Mouse (Mus musculus) urinary bladder, postnatal 10 days (tissue): Measurements from ENCODE around the gene Asic4.

Experiments
- DNase-seq: peaks from one replicate; pipeline ENCODE4 v3.0.0; 2022; ENCODE audit warnings: low spot score

Gene Asic4

DNA sequence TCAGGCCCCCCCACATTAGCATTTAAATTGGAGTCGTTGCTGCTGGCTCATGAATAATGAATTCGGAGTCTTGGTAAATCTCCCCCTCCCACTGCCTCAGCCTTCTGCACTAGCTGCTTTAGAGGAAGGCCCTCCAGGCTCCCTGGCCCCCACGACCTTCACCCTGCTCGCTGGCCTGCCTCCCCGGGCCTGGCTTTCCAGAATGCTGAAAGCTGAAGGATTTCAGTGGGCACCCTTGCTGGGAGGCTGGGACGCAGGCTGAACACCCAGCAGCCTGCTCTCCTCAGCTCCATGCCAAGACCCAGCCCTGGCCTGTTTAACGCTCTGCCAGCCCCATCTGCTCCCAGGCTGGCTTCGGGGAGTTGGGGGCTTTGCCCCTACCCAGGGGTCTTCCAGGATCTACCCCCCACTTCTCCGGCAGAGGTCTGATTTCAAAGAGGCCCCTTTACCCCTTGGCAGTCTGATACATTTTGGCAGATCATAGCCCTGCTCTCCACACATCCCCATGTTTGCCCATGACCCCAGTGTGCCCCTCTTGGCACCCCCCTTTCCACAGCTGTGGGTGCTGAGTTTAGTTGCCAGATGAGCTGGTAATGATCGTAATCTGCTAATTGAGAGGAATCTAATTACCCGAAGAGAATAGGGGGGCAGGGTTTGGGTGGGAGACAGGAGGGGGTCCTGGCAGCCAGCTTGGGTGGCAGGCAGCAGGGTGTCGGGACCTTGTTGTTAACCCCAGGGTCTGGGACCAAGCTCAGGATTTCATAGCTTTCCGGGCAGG lies 6.8 kb upstream of the Asic4 start:
- DNase-seq, result no peak

GRCm38 (mm10) chr1:75444208-75444607 lies 6.0 kb upstream of the Asic4 start:
- no peak for DNase-seq

DNA sequence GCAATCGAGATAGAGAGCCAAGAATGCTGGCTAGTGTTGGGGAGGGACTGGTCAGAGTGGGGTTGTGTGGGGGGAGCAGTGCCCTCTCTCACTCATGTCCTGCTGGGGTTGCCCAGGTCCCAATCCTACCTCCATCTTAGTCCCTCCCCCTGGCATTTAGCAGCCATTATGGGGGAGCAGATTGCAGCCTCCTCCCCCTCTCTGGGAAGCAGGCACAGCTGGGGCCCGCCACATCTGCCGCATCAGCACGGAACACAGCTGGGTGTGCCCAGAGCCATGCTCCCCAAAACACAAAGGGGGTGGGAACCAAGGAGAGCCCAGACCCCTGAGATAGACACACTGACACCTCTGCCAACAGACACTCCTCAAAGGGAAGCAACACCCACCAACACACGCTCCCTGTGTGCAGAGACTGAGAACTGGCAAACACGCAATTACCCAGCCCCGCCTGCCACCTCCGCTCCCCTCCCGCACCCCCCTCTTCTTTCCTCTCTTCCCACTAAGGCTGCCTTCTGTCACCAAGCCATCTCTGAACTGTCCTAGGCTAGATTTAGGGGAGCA lies 5.0 kb upstream of the Asic4 start:
- no peak for DNase-seq

DNA sequence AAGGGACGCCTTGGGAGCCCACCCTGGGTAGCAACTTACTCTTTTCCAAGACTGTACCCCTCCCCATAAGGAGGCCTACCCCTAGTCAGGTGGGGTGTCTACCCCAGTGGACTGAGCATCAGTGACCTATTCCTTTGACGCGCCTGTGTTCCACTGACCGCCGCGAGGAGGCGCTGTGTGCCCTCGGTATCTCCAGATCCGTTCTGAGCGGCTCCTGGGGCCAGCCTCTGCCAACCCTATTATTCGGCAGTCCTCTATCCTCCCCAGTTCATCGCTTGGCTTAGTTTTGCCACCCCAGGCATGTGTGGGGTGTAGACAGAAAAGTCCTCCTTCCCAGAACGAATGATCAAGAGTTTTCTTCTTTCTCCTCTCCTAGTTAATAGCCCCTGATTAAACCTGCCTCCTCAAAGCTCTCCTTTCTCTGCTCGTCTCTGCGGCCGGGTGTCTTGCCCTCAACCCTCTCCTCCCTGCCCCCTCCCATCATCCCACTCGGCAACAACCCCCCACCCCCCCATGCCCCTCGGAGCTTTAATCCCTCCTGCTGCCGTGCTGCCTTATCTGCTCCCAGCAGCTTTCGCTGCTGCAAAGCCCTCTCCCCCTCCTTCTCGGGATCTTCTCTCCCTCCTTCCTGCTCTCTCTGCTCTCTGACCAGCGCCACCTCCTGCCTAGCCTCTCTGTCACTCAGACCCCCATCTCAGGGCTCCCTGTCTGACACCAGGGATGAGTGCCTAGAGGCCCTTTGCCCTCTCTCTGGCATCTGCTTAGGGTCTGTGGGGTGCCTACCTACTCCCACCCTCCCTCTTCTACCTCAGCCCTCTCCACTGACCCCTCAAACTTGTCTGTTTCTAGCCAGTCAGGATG lies 4.3 kb upstream of the Asic4 start:
- peak; percentile 57 for DNase-seq

GRCm38 (mm10) chr1:75446656-75447055 lies 3.6 kb upstream of the Asic4 start:
- DNase-seq, result no peak

GRCm38 (mm10) chr1:75447265-75448051 lies 2.8 kb upstream of the Asic4 start:
- DNase-seq, result no peak

DNA sequence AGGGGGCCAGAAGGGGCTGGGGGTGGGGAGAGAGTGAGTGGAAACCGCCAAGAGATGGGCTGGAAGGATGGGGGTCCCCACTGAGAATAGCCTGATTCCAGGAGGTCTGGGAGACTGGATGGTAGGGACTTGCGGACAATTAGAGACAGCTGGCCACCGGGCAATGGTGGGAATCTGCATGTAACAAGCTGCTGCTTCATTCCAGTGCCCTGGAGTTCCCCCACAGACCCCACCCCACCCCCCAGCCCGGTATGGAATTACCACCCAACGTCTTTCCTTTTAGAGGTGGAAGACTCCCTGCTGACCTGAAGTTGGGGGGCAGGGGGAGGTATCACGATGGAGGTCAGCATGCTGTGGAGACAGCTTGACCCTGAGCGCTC lies 2.2 kb upstream of the Asic4 start:
- no peak for DNase-seq

DNA sequence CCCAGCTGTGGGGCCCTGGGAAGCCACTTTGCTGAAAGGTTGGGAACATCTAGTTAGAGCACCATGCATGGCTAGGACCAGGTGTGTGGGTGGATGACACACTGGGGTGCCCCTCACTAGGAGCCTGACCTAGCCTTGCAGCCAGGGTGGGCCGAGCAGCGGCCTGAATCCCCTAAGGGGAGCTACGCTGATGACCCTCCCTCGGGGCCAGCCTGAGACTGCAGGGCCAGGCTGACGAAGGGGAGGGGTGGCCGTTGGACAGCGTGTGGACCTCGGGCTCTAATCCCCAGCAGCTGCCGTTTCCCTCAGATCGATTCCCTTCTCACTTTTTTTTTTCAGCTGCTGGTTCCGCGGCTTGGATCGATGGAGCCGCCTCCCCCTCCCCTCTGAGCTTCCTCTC lies 1.3 kb upstream of the Asic4 start:
- DNase-seq, result no peak

- DNase-seq, result no peak
Observed at GRCm38 (mm10) chr1:75449377-75450135, 680 bp upstream of the Asic4 start.

- DNase-seq, result no peak
Observed at GRCm38 (mm10) chr1:75451900-75452299, 1.7 kb downstream of the Asic4 start.

DNA sequence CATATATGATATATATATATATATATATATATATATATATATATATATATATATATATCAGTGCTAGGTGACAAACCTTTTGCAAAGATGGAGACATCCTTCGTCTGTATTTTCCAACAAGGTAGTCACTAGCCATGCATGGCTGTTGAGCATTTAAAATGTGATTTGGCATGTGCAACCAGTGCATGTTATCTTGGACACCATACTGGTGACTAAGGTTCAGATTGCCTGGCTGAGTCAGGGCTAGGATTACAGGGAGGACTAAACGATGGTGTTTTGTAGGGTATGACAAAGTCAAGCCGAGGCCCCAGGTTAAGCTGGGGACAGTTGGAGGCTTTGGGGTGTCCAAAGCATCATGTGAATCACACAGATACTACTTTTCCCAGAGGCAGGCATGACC lies 5.2 kb downstream of the Asic4 start:
- DNase-seq, result no peak

GRCm38 (mm10) chr1:75455948-75456347 lies 5.7 kb downstream of the Asic4 start:
- DNase-seq, result no peak

DNA sequence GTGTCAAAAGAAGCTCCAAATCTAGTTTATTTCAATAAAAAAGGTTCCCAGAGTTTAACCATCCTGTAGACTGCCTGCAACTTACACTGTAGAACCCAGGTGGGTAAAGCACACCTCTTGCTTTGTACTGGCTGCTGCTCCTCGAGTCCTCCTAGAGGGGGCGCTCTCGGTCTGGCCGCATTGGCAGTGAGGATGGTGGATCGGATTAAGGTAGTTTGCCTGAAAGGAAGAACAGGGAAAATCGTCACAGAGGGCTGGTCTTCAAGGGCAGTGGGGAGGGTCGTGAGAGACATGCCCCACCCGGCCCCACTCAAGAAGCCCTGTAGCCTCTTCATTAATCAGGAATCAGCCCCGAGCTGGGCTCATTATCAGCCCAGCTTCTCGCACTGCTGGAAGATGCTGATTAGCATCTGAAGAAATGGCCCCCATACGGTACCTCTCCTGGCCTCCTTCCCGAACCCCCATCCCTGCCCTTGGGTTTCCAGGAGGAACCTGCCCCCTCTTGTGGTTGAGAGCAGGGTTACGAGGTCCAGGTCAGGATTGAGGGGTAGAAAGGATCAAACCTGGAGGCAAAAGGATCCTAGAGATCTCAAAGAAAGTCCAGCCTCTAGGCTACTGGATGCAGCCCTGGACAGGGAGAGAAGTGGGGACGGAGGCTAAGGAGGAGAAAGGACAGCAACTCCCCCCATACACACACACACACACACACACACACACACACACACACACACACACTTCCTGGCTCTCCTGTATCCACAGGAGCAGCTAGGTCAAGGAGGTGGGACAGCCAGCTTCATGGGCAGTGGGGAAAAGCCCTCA lies 6.7 kb downstream of the Asic4 start:
- no peak for DNase-seq

DNA sequence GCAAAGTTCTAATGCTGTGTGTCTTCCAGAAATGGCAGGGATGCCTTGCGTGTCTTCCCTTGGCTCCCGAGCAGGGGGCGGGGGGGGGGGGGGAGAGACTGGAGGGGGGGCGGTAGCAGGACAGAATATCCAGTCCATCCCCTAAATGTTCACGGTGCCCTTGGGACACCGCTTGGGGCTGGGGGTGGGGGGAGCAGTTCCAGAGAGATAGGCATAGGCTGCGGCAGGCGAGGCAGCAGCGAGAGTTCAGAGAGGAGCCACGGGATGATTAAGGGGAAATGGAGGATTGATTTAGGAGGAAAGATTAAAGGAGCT lies 7.4 kb downstream of the Asic4 start:
- DNase-seq, result no peak

DNA sequence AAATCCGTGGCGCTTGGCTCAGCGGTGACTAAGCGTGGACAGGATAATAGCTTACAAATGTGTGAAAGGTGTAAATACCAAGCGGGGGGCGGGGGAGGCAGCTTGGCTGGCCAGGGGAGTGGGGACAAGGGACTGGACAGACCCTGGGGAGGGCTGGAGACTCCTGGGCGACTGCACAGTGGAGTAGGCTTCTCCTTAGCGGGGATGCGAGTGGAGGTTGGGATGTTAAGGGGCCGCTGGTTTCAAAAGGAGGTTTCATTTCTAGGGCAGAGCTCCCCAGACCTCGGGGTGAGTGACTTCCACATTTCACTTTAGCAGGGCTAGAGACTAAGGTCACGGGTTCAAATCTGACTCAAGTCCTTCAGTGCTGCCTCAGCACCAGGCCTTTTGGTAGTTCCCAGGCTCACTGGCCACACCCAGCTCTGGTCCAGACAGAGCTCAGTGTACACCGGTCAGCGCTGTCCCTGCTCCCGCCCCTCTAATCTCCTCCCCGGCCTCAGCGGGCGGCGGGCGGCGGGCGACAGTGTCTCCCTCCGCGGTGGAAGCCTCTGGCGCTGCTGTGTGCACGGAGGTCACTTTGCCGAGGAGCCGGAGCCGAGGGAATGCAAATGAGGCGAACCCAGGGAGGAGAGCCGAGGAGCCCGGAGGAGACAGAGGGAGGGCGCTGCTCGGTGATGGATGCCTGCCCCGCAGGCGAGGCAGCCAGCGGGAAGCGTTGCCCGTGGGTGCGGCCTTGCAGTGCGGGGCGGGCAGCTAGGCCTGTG lies 8.0 kb downstream of the Asic4 start:
- DNase-seq, result no peak

GRCm38 (mm10) chr1:75458789-75459684 lies 8.8 kb downstream of the Asic4 start:
- DNase-seq, result no peak

- no peak for DNase-seq
Observed at GRCm38 (mm10) chr1:75460297-75460696, 10.1 kb downstream of the Asic4 start.

- DNase-seq, result no peak
Observed at GRCm38 (mm10) chr1:75462636-75463035, 12.4 kb downstream of the Asic4 start.

DNA sequence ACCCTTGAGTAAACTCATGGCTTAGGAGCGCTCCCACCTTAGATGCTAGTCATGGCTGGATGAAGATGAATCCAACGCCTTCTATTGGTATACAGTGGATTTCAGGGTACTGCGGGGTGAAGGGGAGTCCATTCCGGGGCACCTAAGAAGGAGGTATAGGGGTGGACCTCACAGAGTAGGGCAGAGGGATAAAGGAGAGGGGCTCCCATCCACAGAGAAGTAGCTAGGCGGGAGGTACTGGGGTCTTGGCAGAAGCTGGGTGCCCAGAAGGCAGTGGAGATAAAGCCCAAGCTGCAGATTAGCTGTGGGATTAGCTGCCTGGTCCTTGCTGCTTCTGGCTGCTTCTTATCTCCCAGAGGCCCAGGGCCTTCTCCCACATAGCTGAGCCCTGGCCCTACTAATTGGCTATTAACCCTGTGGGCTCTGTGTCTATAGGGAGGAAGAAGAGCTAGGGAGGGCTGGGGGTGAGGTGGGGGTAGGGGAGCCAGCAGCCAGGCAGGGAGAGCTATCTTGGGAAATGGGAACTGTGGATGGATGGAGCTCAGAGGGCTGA lies 13.5 kb downstream of the Asic4 start:
- DNase-seq, result no peak
